Mouse (Mus musculus) midbrain, embryonic 16.5 days (tissue): ENCODE measurements around the gene Akr1b7. TPM values are rescaled to one million over a fixed set of nuclear protein-coding genes. Genes with fewer than 3 reads are reported as not detected.
"Not testable (repeated sequence)": the region's sequence is repeated elsewhere in the genome, so short reads cannot be mapped to it uniquely, and the experiment has no call there.

Experiments used
- ATAC-seq: fragments of 200-750 bp; cut with Nextera tagmentation; 2 replicates; pipeline ENCODE4 v1.8.0; 2017; ENCODE audit warnings: moderate TSS enrichment
- H3K27ac ChIP-seq: fragments of 300-500 bp; sonication (generic); 2 replicates; pipeline ENCODE4 v1.5.1; 2014; ENCODE audit warnings: mild to moderate bottlenecking, low read length, mixed read lengths
- H3K27me3 ChIP-seq: fragments of 300-500 bp; sonication (generic); 2 replicates; pipeline ENCODE4 v1.6.1; 2014; ENCODE audit warnings: low read depth, low read length, mixed read lengths; ENCODE audit not compliant: control insufficient read depth, insufficient read depth
- H3K36me3 ChIP-seq: fragments of 300-500 bp; sonication (generic); 2 replicates; pipeline ENCODE4 v1.6.1; 2014; ENCODE audit warnings: mild to moderate bottlenecking, low read length, moderate library complexity, mixed read lengths; ENCODE audit not compliant: control insufficient read depth, insufficient read depth
- H3K4me1 ChIP-seq: fragments of 300-500 bp; sonication (generic); 2 replicates; pipeline ENCODE4 v1.6.1; 2014; ENCODE audit warnings: mild to moderate bottlenecking, low read length, mixed read lengths; ENCODE audit not compliant: control insufficient read depth, insufficient read depth
- H3K4me2 ChIP-seq: fragments of 300-500 bp; sonication (generic); 2 replicates; pipeline ENCODE4 v1.6.1; 2014; ENCODE audit warnings: mild to moderate bottlenecking, low read length, mixed read lengths
- H3K4me3 ChIP-seq: fragments of 300-500 bp; sonication (generic); 2 replicates; pipeline ENCODE4 v1.5.1; 2014; ENCODE audit warnings: low read depth, mild to moderate bottlenecking, low read length, moderate library complexity, mixed read lengths
- H3K9ac ChIP-seq: fragments of 300-500 bp; sonication (generic); 2 replicates; pipeline ENCODE4 v1.6.1; 2014; ENCODE audit warnings: low read depth, low read length, mixed read lengths
- H3K9me3 ChIP-seq: fragments of 300-500 bp; sonication (generic); replicated peaks from 2 replicates; pipeline ENCODE4 v1.6.1; 2014; ENCODE audit warnings: mild to moderate bottlenecking, low read length, mixed read lengths; ENCODE audit not compliant: control insufficient read depth, poor library complexity, severe bottlenecking
- WGBS: fragments of 180-500 bp; shearing (Covaris S2); extraction: QIAGEN DNeasy Blood & Tissue Kit; methylation state at CpG from one replicate; pipeline ENCODE4 v1.1.7; 2014; 5-methylcytosine and 5-hydroxymethylcytosine counted together
- polyA plus RNA-seq: library from polyadenylated mRNA; unstranded; fragments of >200 nt; fragmentation: Nextera tagmentation; extraction: Ambion mirVana; gene quantifications from 2 replicates; pipeline ENCODE4 v1.2.1, GENCODE M21; 2015

Gene Akr1b7
- polyA plus RNA-seq, 1 experiment from 2014 or later: not detected

DNA sequence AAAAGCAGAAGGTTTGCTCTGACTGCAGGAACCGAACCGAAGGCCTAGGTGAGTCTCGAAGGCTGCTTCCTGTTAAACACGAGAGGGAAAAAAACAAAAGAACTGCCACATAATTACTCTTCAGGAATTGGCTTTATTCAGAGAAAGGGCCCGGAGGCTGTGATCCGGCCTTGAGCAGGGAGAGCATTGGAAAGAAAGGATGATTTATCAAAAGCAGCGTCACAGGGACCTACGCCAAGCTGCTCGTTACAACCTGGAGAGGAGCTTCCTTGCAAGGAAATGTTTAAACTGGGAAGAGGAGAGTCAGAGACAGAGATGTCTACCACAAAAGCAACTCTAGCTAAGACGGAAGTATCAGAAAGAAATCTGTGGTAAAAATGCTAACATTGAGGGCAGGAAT lies 4.7 kb upstream of the Akr1b7 start:
- H3K4me3 ChIP-seq: no peak overlapping the region
- H3K27ac ChIP-seq: no peak overlapping the region
- no peak for ATAC-seq

DNA sequence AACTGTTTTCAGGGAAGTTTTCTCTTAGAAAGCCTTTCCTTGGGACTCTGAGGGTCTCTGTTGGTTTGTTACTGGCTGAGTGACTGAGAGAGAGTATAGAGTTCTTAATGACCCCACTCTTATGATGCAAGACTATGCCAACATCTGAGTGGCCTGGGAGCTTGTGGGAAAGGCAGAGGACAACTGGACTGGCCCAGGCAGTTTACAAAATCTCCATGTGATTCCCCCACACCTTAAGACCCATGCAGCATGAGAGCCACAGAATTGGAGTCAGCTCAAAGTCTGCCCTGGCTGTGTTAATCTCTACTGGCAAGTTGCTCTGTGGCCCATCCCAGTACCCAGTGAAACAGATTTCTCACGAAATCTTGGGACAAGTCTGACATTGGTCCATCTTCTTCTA lies 554 bp downstream of the Akr1b7 start:
- Histone ChIP-seq H3K27ac (no peak overlapping the region), H3K4me3 (no peak overlapping the region), H3K36me3 (no peaks in the 10 kb centered on the region), H3K27me3 (no peaks in the 10 kb centered on the region), H3K9me3 (no peaks in the 10 kb centered on the region), H3K9ac (no peak overlapping the region), H3K4me1 (no peaks in the 10 kb centered on the region), H3K4me2 (no peak overlapping the region)
- ATAC-seq: no peak
- WGBS: 72% methylated on average over 1 of the region's 1 CpGs

More for the DNA sequence above, 4.7 kb upstream of the Akr1b7 start:
- Histone ChIP-seq H3K4me2 (no peak overlapping the region), H3K27me3 (no peaks in the 10 kb centered on the region), H3K9ac (no peak overlapping the region), H3K36me3 (no peaks in the 10 kb centered on the region), H3K4me1 (no peaks in the 10 kb centered on the region), H3K9me3 (no peaks in the 10 kb centered on the region)
- 85% methylated on average over 10 of the region's 10 CpGs for WGBS

DNA sequence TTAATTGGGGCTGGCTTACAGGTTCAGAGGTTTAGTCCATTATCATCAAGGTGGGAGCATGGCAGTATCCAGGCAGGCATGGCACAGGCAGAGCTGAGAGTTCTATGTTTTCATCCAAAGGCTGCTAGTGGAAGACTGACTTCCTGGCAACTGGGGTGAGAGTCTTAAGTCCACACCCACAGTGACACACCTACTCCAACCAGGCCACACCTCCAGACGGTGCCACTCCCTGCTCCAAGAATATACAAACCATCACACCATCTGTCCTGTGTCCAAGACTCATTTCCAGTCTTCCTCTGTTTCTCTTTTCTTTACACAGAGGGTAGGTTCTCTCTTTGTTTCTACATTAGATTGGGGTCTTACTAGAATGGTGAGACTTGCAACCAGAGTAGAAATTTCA lies 1.3 kb downstream of the Akr1b7 start:
- H3K4me1 ChIP-seq, H3K9me3 ChIP-seq, H3K4me3 ChIP-seq, ATAC-seq, H3K27ac ChIP-seq, H3K9ac ChIP-seq, H3K36me3 ChIP-seq, H3K4me2 ChIP-seq, H3K27me3 ChIP-seq: not testable (repeated sequence)
- WGBS: 75% methylated on average over 1 of the region's 1 CpGs

DNA sequence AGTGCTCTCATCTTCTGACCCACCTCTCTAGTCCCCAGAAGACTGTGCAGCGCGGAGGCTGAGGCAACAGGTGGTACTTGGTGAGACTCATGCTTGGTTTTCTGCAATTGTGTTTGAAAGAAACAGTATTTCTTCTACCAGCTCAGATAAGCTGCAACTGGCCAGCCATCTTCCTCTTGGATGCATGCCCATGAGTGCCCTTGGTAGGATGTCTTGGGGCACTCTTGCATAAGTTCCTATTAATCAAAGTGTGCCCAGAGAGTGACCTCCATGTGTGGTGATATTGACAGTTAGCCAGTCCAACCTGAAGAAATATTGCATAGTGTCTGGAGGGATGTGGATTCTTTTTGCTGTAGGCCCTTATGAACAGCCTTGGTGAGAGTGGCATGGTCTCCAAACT lies 4.4 kb downstream of the Akr1b7 start:
- 98% methylated on average over 2 of the region's 2 CpGs for WGBS
- Histone ChIP-seq H3K4me1 (no peaks in the 10 kb centered on the region), H3K4me3 (no peak overlapping the region), H3K27ac (no peak overlapping the region), H3K9ac (no peak overlapping the region), H3K27me3 (no peaks in the 10 kb centered on the region), H3K4me2 (no peak overlapping the region), H3K36me3 (no peaks in the 10 kb centered on the region), H3K9me3 (no peaks in the 10 kb centered on the region)
- ATAC-seq: no peak

DNA sequence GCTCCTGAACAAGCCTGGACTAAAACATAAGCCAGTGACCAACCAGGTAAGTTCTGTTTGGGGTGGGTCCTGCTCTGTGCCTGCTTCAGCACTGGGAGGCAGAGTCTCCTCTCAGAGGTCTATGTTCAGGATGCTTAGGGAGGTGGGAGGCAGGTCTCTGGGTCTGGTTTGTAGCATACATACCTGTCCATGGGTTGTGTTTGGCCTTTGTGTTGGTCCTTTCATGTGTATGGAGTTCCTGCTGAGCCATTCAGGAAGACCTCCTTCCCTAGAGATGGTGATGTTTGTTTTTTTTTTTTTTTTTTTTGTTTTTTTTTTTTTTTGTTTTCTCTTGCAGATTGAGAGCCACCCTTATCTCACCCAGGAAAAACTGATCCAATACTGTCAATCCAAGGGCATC lies 6.9 kb downstream of the Akr1b7 start:
- no peaks in the 10 kb centered on the region for H3K4me1 ChIP-seq
- ATAC-seq: no peak
- no peaks in the 10 kb centered on the region for H3K27me3 ChIP-seq
- no peak overlapping the region for H3K9ac ChIP-seq
- H3K9me3 ChIP-seq: no peaks in the 10 kb centered on the region
- no peaks in the 10 kb centered on the region for H3K36me3 ChIP-seq
- no peak overlapping the region for H3K4me3 ChIP-seq
- no peak overlapping the region for H3K27ac ChIP-seq
- H3K4me2 ChIP-seq: no peak overlapping the region

DNA sequence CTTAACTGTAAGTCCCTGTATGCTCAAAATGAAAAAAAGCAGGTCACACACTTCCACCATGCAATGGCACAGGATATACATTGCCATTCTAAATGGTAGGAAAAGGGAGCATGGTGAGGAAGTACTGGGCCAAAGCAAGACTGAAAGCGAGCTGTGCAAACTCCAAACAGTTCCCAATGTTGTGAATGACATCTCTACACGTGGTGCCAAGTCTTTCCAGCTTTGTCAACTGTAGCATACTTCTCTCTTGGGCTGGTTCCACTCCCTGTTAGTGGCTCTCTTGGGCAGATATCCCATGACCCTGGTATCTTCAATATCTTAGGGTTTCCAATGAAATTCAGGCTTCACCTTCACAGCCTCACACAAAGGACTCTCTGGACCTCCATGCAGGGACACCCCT lies 26.9 kb downstream of the Akr1b7 start:
- H3K9ac ChIP-seq: no peak overlapping the region
- 60% methylated on average over 2 of the region's 2 CpGs for WGBS
- no peaks in the 10 kb centered on the region for H3K9me3 ChIP-seq
- H3K4me2 ChIP-seq: no peak overlapping the region
- ATAC-seq: no peak
- no peak overlapping the region for H3K4me3 ChIP-seq
- H3K4me1 ChIP-seq: no peaks in the 10 kb centered on the region
- no peaks in the 10 kb centered on the region for H3K27me3 ChIP-seq
- H3K36me3 ChIP-seq: no peaks in the 10 kb centered on the region
- no peak overlapping the region for H3K27ac ChIP-seq

DNA sequence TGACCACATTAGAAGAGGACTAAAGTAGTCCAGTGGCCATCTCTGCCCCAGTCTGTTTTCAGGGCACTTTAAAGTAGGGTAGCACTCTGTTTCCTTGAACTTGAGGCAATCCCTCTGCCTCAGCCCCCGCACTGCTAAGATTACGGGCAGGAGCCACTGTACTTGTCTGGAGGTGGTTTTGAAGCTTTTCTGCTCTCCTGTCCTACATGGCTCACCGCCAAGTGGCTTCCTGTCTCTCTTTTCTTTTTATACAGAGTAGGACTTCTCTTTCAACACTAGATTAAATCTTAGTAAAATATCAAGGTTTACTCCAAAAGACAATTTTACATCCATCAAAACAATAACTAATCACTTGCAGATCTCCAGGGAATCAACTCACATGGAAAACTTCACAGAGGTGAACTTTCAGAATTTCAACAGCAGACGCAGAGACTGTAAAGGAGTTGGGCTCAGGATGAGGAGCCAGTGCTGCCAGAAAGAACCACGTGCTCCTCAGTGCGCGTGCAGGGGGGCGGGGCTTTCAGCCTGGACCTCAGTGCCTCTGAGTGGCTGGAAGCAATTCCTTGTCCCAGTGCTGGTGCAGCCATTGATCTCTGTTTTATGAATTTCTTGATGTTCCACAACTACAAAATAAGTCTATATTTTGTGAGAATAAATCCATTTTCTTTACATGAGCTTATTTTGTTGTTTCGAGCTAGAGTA lies 29.6 kb downstream of the Akr1b7 start:
- Histone ChIP-seq H3K27me3 (no peaks in the 10 kb centered on the region), H3K9ac (no peak overlapping the region), H3K9me3 (no peaks in the 10 kb centered on the region), H3K4me1 (no peaks in the 10 kb centered on the region), H3K4me3 (no peak overlapping the region), H3K36me3 (no peaks in the 10 kb centered on the region), H3K4me2 (no peak overlapping the region), H3K27ac (no peak overlapping the region)
- WGBS: 69% methylated on average over 9 of the region's 9 CpGs
- ATAC-seq: no peak

DNA sequence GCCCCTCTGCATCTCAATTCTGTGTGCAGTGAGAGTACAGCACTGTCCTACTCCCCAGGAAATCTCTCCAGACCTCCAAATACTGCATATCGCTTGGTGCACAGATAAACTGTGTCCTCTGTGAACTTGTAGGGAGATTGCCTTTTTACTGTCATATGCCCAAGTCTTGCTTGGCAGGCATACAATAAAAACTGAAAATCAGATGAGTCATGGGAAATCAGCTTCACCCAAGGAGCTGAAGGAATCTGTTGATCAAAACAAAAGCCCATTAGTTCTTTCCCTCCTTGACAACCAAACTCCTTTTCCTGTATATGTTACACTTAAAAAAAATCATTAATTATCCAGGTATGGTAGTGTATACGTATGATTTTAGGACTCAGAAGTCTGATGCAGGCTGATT lies 31.7 kb downstream of the Akr1b7 start:
- Histone ChIP-seq H3K4me2 (no peak overlapping the region), H3K9ac (no peak overlapping the region), H3K27ac (no peak overlapping the region), H3K36me3 (no peaks in the 10 kb centered on the region), H3K27me3 (no peaks in the 10 kb centered on the region), H3K4me3 (no peak overlapping the region), H3K9me3 (no peaks in the 10 kb centered on the region), H3K4me1 (no peaks in the 10 kb centered on the region)
- 82% methylated on average over 2 of the region's 2 CpGs for WGBS
- ATAC-seq: no peak

DNA sequence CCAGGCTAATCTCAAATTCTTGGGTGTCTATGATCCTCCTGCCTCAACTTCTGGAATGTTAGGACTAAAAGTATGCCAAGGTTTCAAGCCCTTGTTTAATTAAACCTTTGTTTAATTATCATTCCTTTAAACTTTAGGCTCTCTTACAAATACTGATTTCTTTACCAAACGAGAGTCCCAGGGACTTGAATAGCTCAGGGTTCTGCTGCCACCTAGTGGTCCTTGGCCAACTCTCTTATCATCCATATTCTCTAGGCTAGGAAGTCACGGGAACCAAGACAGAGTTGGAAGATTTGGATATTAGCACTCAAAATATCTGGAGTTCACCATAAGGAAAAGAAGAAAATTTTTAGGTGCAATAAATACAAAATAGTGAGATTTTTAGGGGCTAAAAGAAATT lies 35.8 kb downstream of the Akr1b7 start:
- Histone ChIP-seq H3K9me3 (no peaks in the 10 kb centered on the region), H3K36me3 (no peaks in the 10 kb centered on the region), H3K9ac (no peak overlapping the region), H3K4me2 (no peak overlapping the region), H3K4me3 (no peak overlapping the region), H3K27me3 (no peaks in the 10 kb centered on the region), H3K4me1 (no peaks in the 10 kb centered on the region), H3K27ac (no peak overlapping the region)
- 8% methylated on average over 2 of the region's 2 CpGs for WGBS
- ATAC-seq: peak; percentile 67; the same call in 1 of the 2 replicates
